Mouse (Mus musculus) ES-E14 (cell line): ENCODE measurements at regions not wholly inside any gene's neighbourhood (a gene's known extent, or its start where the extent isn't known, plus 50 kb on each side); places are given as distances from the start of the nearest gene placed in this dataset.

Experiments used
- DNase-seq: peaks from one replicate; pipeline ENCODE4 v3.0.0-alpha.2; 2013; ENCODE audit warnings: low read depth, low spot score
- H3K27ac ChIP-seq: 2 replicates; pipeline ENCODE4 v1.5.1; 2012; ENCODE audit warnings: low read depth, mild to moderate bottlenecking, low read length, moderate library complexity, mixed read lengths; ENCODE audit not compliant: poor library complexity, insufficient read depth, severe bottlenecking
- H3K36me3 ChIP-seq: 2 replicates; pipeline ENCODE4 v1.6.1; 2012; ENCODE audit warnings: mild to moderate bottlenecking, low read length, moderate library complexity, mixed read lengths; ENCODE audit not compliant: control insufficient read depth, poor library complexity, insufficient read depth, severe bottlenecking
- H3K4me1 ChIP-seq, 2 experiments: fragments of 150-350 bp in 1 of 2; sonication (generic) in 1 of 2; 2 replicates each; pipeline ENCODE4 v1.6.1; 2012; ENCODE audit warnings: low read length in 2 of 2, mild to moderate bottlenecking in 1 of 2, mixed read lengths in 1 of 2; ENCODE audit not compliant: control insufficient read depth in 2 of 2, insufficient read depth in 2 of 2, poor library complexity in 1 of 2
- H3K4me3 ChIP-seq, 2 experiments: fragments of 150-350 bp in 1 of 2; sonication (generic) in 1 of 2; 2 replicates each; pipeline ENCODE4 v1.5.1; 2012; ENCODE audit warnings: low read length in 2 of 2, low read depth in 1 of 2, mild to moderate bottlenecking in 1 of 2, mixed read lengths in 1 of 2; ENCODE audit not compliant: insufficient read depth in 1 of 2, poor library complexity in 1 of 2, severe bottlenecking in 1 of 2
- H3K9ac ChIP-seq: 2 replicates; pipeline ENCODE4 v1.6.1; 2012; ENCODE audit warnings: low read depth, mild to moderate bottlenecking, low read length, mixed read lengths; ENCODE audit not compliant: poor library complexity, insufficient read depth, severe bottlenecking
- H3K9me3 ChIP-seq: fragments of 150-350 bp; sonication (generic); 2 replicates; pipeline ENCODE4 v1.6.1; 2012; ENCODE audit warnings: low read depth, mild to moderate bottlenecking, low read length; ENCODE audit not compliant: control insufficient read depth, insufficient read depth
- CHD2 ChIP-seq: IDR thresholded peaks from 2 replicates; pipeline ENCODE4 v1.6.1; 2014; ENCODE audit warnings: mild to moderate bottlenecking, low read depth, low read length, inconsistent platforms
- HCFC1 ChIP-seq: IDR thresholded peaks from 2 replicates; pipeline ENCODE4 v1.6.1; 2012; ENCODE audit warnings: low read length, inconsistent platforms, borderline replicate concordance; ENCODE audit not compliant: insufficient read depth
- MAFK ChIP-seq: IDR thresholded peaks from 2 replicates; pipeline ENCODE4 v1.6.1; 2014; ENCODE audit warnings: mild to moderate bottlenecking, low read depth, low read length, inconsistent platforms; ENCODE audit not compliant: insufficient read depth
- ZC3H11A ChIP-seq: IDR thresholded peaks from 2 replicates; pipeline ENCODE4 v1.6.1; 2012; ENCODE audit warnings: low read depth, mild to moderate bottlenecking, inconsistent platforms, low read length, borderline replicate concordance
- ZNF384 ChIP-seq: IDR thresholded peaks from 2 replicates; pipeline ENCODE4 v1.6.1; 2012; ENCODE audit warnings: low read depth, low read length, inconsistent platforms
- in situ Hi-C, 2 experiments: fragments of 600-800 bp; cut with MboI; formaldehyde crosslinking; loops; one replicate each; pipeline ENCODE4 v1.15.1; 2025; ENCODE audit warnings: low sequenced_read_pairs in 2 of 2, inconsistent platforms in 1 of 2; ENCODE audit not compliant: unreplicated experiment in 2 of 2

- no peak for DNase-seq
- Histone ChIP-seq H3K9me3 (no peaks in the 10 kb centered on the region), H3K27ac (no peak overlapping the region), H3K4me1 (no peaks in the 10 kb centered on the region), H3K36me3 (no peaks in the 10 kb centered on the region), H3K4me3 (no peak overlapping the region), H3K9ac (no peak overlapping the region)
- TF ChIP-seq MAFK (no peak), HCFC1 (no peak), CHD2 (no peak), ZNF384 (no peak), ZC3H11A (no peak)
- in situ Hi-C loops: no loop called here
Observed at GRCm38 (mm10) chr4:105633789-105634188, 155.9 kb upstream of the Gm12728 start.

- H3K27ac ChIP-seq: no peak overlapping the region
- no peak for DNase-seq
- H3K4me3 ChIP-seq: no peak overlapping the region
- in situ Hi-C loops: no loop called here
- H3K9ac ChIP-seq: no peak overlapping the region
- TF ChIP-seq ZC3H11A: no peak
- TF ChIP-seq ZNF384: no peak
- TF ChIP-seq CHD2: no peak
- TF ChIP-seq MAFK: no peak
- TF ChIP-seq HCFC1: no peak
- H3K36me3 ChIP-seq: no peaks in the 10 kb centered on the region
- no peaks in the 10 kb centered on the region for H3K4me1 ChIP-seq
- no peaks in the 10 kb centered on the region for H3K9me3 ChIP-seq
Observed at GRCm38 (mm10) chr4:105640793-105641192, 148.9 kb upstream of the Gm12728 start.

- Histone ChIP-seq H3K4me3 (no peak overlapping the region), H3K27ac (no peak overlapping the region), H3K4me1 (no peaks in the 10 kb centered on the region), H3K9ac (no peak overlapping the region), H3K36me3 (no peaks in the 10 kb centered on the region), H3K9me3 (no peaks in the 10 kb centered on the region)
- TF ChIP-seq CHD2 (no peak), ZC3H11A (no peak), MAFK (no peak), HCFC1 (no peak), ZNF384 (no peak)
- in situ Hi-C loops: no loop called here
- no peak for DNase-seq
Observed at GRCm38 (mm10) chr4:105641582-105641981, 148.1 kb upstream of the Gm12728 start.

- in situ Hi-C loops: no loop called here
- no peak for DNase-seq
- H3K9me3 ChIP-seq: no peaks in the 10 kb centered on the region
- no peak overlapping the region for H3K9ac ChIP-seq
- TF ChIP-seq HCFC1 (no peak), MAFK (no peak), CHD2 (no peak), ZC3H11A (no peak), ZNF384 (no peak)
- no peaks in the 10 kb centered on the region for H3K4me1 ChIP-seq
- H3K36me3 ChIP-seq: no peaks in the 10 kb centered on the region
- H3K4me3 ChIP-seq: no peak overlapping the region
- H3K27ac ChIP-seq: no peak overlapping the region
Observed at GRCm38 (mm10) chr4:105648820-105649446, 140.7 kb upstream of the Gm12728 start.

- no peaks in the 10 kb centered on the region for H3K4me1 ChIP-seq
- TF ChIP-seq CHD2 (no peak), ZNF384 (no peak)
- H3K4me3 ChIP-seq: no peak overlapping the region
- in situ Hi-C loops: no loop called here
- no peaks in the 10 kb centered on the region for H3K9me3 ChIP-seq
- H3K27ac ChIP-seq: no peak overlapping the region
- H3K9ac ChIP-seq: no peak overlapping the region
- DNase-seq: no peak
- H3K36me3 ChIP-seq: no peaks in the 10 kb centered on the region
Observed at GRCm38 (mm10) chr4:105649447-105649833, 140.2 kb upstream of the Gm12728 start.
